Mouse (Mus musculus): ENCODE results near the gene Tmem116. TPM values are rescaled to one million over a fixed set of nuclear protein-coding genes. Genes with fewer than 3 reads are reported as not detected.

Tmem116 gene
- polyA plus RNA-seq, 1 experiment: 0.70 TPM

- H3K27ac ChIP-seq (ENCODE audit: insufficient read depth, low read depth, low read length): no peak overlapping the region
- peaks cover 18% of the 10 kb centered on the region; the same call in 1 of the 2 replicates for H3K4me1 ChIP-seq (ENCODE audit: control insufficient read depth, insufficient read depth, insufficient read length, low read length)
- no peaks in the 10 kb centered on the region for H3K27me3 ChIP-seq (ENCODE audit: control insufficient read depth, insufficient read depth, low read length)
- H3K4me3 ChIP-seq (ENCODE audit: low read depth, low read length): no peak overlapping the region
- WGBS: 80% methylated on average over 9 of the region's 9 CpGs
- peaks cover 57% of the 10 kb centered on the region for H3K36me3 ChIP-seq (ENCODE audit: control insufficient read depth, insufficient read depth, low read length)
- TF ChIP-seq POLR2A (IDR thresholded peaks at IDR 0.05; ENCODE audit: low read depth, low read length) (no peak), CTCF (IDR thresholded peaks at IDR 0.05; ENCODE audit: extremely low read depth, insufficient read length, insufficient replicate concordance, low read depth, low read length) (no peak)
Measured at GRCm38 (mm10) chr5:121569881-121570420, 118.3 kb downstream of the Tmem116 start.

GRCm38 (mm10) chr5:121570787-121571186 is 119.1 kb downstream of the Tmem116 start:
- no peaks in the 10 kb centered on the region for H3K27me3 ChIP-seq (ENCODE audit: control insufficient read depth, insufficient read depth, low read length)
- 72% methylated on average over 1 of the region's 1 CpGs for WGBS
- peaks cover 64% of the 10 kb centered on the region for H3K36me3 ChIP-seq (ENCODE audit: control insufficient read depth, insufficient read depth, low read length)
- no peak for TF ChIP-seq POLR2A (IDR thresholded peaks at IDR 0.05; ENCODE audit: low read depth, low read length)
- no peak for TF ChIP-seq CTCF (IDR thresholded peaks at IDR 0.05; ENCODE audit: extremely low read depth, insufficient read length, insufficient replicate concordance, low read depth, low read length)
- H3K4me3 ChIP-seq (ENCODE audit: low read depth, low read length): no peak overlapping the region
- peaks cover 11% of the 10 kb centered on the region; the same call in 1 of the 2 replicates for H3K4me1 ChIP-seq (ENCODE audit: control insufficient read depth, insufficient read depth, insufficient read length, low read length)
- no peak overlapping the region for H3K27ac ChIP-seq (ENCODE audit: insufficient read depth, low read depth, low read length)

Other genes starting within 250 kb of the Tmem116 start
- 116 and 161 TPM in 2 replicates for gene Rpl6, start 247.4 kb upstream of the Tmem116 start, polyA plus RNA-seq (2012; rRNA removed)
- 12.2 and 28.8 TPM in 2 replicates for gene Hectd4, start 231.7 kb upstream of the Tmem116 start, polyA plus RNA-seq (2012; rRNA removed)
- 39.1 and 108 TPM in 2 replicates for gene Trafd1, start 66.3 kb upstream of the Tmem116 start, polyA plus RNA-seq (2012; rRNA removed)
- gene Naa25, start 54.0 kb upstream of the Tmem116 start, polyA plus RNA-seq (2012; rRNA removed): 1.7 and 3.2 TPM in 2 replicates
- gene Erp29, start 613 bp downstream of the Tmem116 start, polyA plus RNA-seq (2012; rRNA removed): 24.5 and 35.6 TPM in 2 replicates
- not detected in 2 replicates for gene Adam1b, start 51.5 kb downstream of the Tmem116 start, polyA plus RNA-seq (2012; rRNA removed)
- 1.9 and 3.7 TPM in 2 replicates for gene Adam1a, start 93.6 kb downstream of the Tmem116 start, polyA plus RNA-seq (2012; rRNA removed)
- not detected in 2 replicates for gene Gm42878, start 93.6 kb downstream of the Tmem116 start, polyA plus RNA-seq (2012; rRNA removed)
- gene Mapkapk5, start 94.0 kb downstream of the Tmem116 start, polyA plus RNA-seq (2012; rRNA removed): 20.4 and 36.5 TPM in 2 replicates
- gene Aldh2, start 141.9 kb downstream of the Tmem116 start, polyA plus RNA-seq (2012; rRNA removed): 308 and 324 TPM in 2 replicates
- gene Acad12, start 167.0 kb downstream of the Tmem116 start, polyA plus RNA-seq (2012; rRNA removed): 4.4 and 6.7 TPM in 2 replicates
- 3.4 and 4.1 TPM in 2 replicates for gene Acad10, start 208.6 kb downstream of the Tmem116 start, polyA plus RNA-seq (2012; rRNA removed)
- 8.4 and 17.4 TPM in 2 replicates for gene Brap, start 208.7 kb downstream of the Tmem116 start, polyA plus RNA-seq (2012; rRNA removed)